8 mouse cellular contexts compared by ENCODE assay signal in genomic region chr6:113194841-113195595, GRCm38 (mm10). TPM values are rescaled to one million over a fixed set of nuclear protein-coding genes. Genes with fewer than 3 reads are reported as not detected.
DNase-seq lines count a peak whose midpoint lies in the region; ATAC-seq lines count a peak whose summit lies in the region.

TSS of gene Lhfpl4 (minus strand) at chr6:113195384.

- H3K9me3 ChIP-seq in lung, embryonic 15.5 days, result no peaks in the 10 kb centered on the region
- H3K9me3 ChIP-seq in neural tube, embryonic 11.5 days (ENCODE audit: control insufficient read depth, low read length), result no peaks in the 10 kb centered on the region

- peaks cover 42% of the 10 kb centered on the region for H3K27me3 ChIP-seq in lung, embryonic 15.5 days
- H3K27me3 ChIP-seq in neural tube, embryonic 11.5 days (ENCODE audit: control insufficient read depth, insufficient read depth, low read length), result peaks cover 6% of the 10 kb centered on the region

- WGBS in lung, embryonic 15.5 days, result under 1% methylated on average over 49 of the region's 66 CpGs
- under 1% methylated on average over 47 of the region's 66 CpGs for WGBS in neural tube, embryonic 11.5 days

- H3K4me2 ChIP-seq in lung, embryonic 15.5 days, result peak within 1 kb of the TSS; percentile 82
- H3K4me2 ChIP-seq in neural tube, embryonic 11.5 days (ENCODE audit: low read depth), result peak within 1 kb of the TSS; percentile 80

- no peak for DNase-seq in lung, adult 18-20 months
- peak; percentile 73 for DNase-seq in cerebellum, adult 8-10 months
- DNase-seq in left cerebral cortex, adult 8-10 months (ENCODE audit: low spot score in 2 of 2), result no peak
- DNase-seq in neural tube, embryonic 11.5 days (ENCODE audit: low spot score), result peak; percentile 67
- DNase-seq in yolk sac, embryonic 10.5 days (ENCODE audit: low spot score), result no peak

- no peak within 1 kb of the TSS for H3K27ac ChIP-seq in lung, embryonic 15.5 days
- H3K27ac ChIP-seq in neural tube, embryonic 11.5 days (ENCODE audit: low read depth, low read length), result peak within 1 kb of the TSS; percentile 53; the same call in 1 of the 2 replicates

- H3K4me3 ChIP-seq in lung, embryonic 15.5 days, result peak within 1 kb of the TSS; percentile 48
- H3K4me3 ChIP-seq in neural tube, embryonic 11.5 days (ENCODE audit: low read depth, low read length), result peak within 1 kb of the TSS; percentile 77

- H3K9ac ChIP-seq in lung, embryonic 15.5 days, result 0 out of 2 replicates have a peak within 1 kb of the TSS, but pooled peaks have one; percentile 20
- H3K9ac ChIP-seq in neural tube, embryonic 11.5 days (ENCODE audit: low read length), result peak within 1 kb of the TSS; percentile 83

- peaks cover 15% of the 10 kb centered on the region for H3K4me1 ChIP-seq in lung, embryonic 15.5 days
- H3K4me1 ChIP-seq in neural tube, embryonic 11.5 days (ENCODE audit: control insufficient read depth, insufficient read depth, low read length), result peaks cover 7% of the 10 kb centered on the region; the same call in 1 of the 2 replicates

- peak; percentile 67; the same call in 1 of the 2 replicates for ATAC-seq in lung, embryonic 15.5 days (ENCODE audit: borderline replicate concordance, extremely low read depth, low FRiP score, low TSS enrichment)
- peak; percentile 74 for ATAC-seq in frontal cortex, adult (ENCODE audit: low TSS enrichment)
- peak; percentile 83 for ATAC-seq in neural tube, embryonic 11.5 days (ENCODE audit: insufficient read depth, low FRiP score, low TSS enrichment)
- ATAC-seq in monocyte, adult 5-6 weeks (replicated peaks; ENCODE audit: insufficient number of reproducible peaks, low FRiP score, low TSS enrichment, poor library complexity, severe bottlenecking), result no peak

- no peaks in the 10 kb centered on the region for H3K36me3 ChIP-seq in lung, embryonic 15.5 days
- no peaks in the 10 kb centered on the region for H3K36me3 ChIP-seq in neural tube, embryonic 11.5 days (ENCODE audit: control insufficient read depth, insufficient read depth, low read length)

RNA-seq across cellular contexts. Expression of gene Lhfpl4, which starts in this region (rescaled TPM):
- 0.87 and 1.1 TPM in 2 replicates for polyA plus RNA-seq in lung, embryonic 15.5 days (2015; fragmentation: Nextera tagmentation; extraction: Ambion mirVana)
- total RNA-seq in left cerebral cortex, adult 8-10 months (2022), result 10 to 100 TPM; 80.5 to 86.0 (median 81.1) TPM
- 6.7 and 6.9 TPM in 2 replicates for polyA plus RNA-seq in neural tube, embryonic 11.5 days (2014; fragmentation: Nextera tagmentation; extraction: Ambion mirVana)
- not detected in 3 replicates for total RNA-seq in monocyte, adult 5-6 weeks (2017)

Comparison
In these comparisons a context has a peak if more than half of its experiments do, and no peak if none do; other contexts are left out.
1. RNA of gene Lhfpl4 (total RNA-seq): 80.5 to 86.0 TPM in left cerebral cortex, adult 8-10 months; not detected in monocyte, adult 5-6 weeks; every median in the first group is over 10 times any median in the second.
2. DNase-seq: peak in cerebellum, adult 8-10 months (single experiment) and neural tube, embryonic 11.5 days (single experiment); none in lung, adult 18-20 months (0 of 2), left cerebral cortex, adult 8-10 months (0 of 2) and yolk sac, embryonic 10.5 days (single experiment).